Mouse (Mus musculus) kidney, adult 2 months (tissue): ENCODE data around the gene Grip1. TPM values are rescaled to one million over a fixed set of nuclear protein-coding genes. Genes with fewer than 3 reads are reported as not detected.

Experiments used
- DNase-seq: peaks from one replicate; pipeline ENCODE4 v3.0.0; 2021
- H3K27ac ChIP-seq: fragments of 200-500 bp; 2 replicates; pipeline ENCODE4 v1.5.1; 2012; ENCODE audit warnings: low read depth, low read length, control low read depth, inconsistent platforms; ENCODE audit not compliant: insufficient read depth
- H3K27me3 ChIP-seq: fragments of 200-500 bp; replicated peaks from 2 replicates; pipeline ENCODE4 v1.6.1; 2012; ENCODE audit warnings: mild to moderate bottlenecking, moderate library complexity, low read length, inconsistent platforms; ENCODE audit not compliant: control insufficient read depth, insufficient read depth
- H3K36me3 ChIP-seq: fragments of 200-500 bp; 2 replicates; pipeline ENCODE4 v1.6.1; 2012; ENCODE audit warnings: mild to moderate bottlenecking, moderate library complexity, low read length, inconsistent platforms; ENCODE audit not compliant: control insufficient read depth, insufficient read depth
- H3K4me1 ChIP-seq: fragments of 200-500 bp; 2 replicates; pipeline ENCODE4 v1.6.1; 2011; ENCODE audit warnings: low read length; ENCODE audit not compliant: control insufficient read depth, insufficient read depth
- H3K4me3 ChIP-seq: fragments of 200-500 bp; 2 replicates; pipeline ENCODE4 v1.5.1; 2011; ENCODE audit warnings: mild to moderate bottlenecking, low read depth, low read length, control low read depth; ENCODE audit not compliant: insufficient read depth
- CTCF ChIP-seq: fragments of 200-500 bp; conservative IDR thresholded peaks from 2 replicates; pipeline ENCODE4 v1.5.1; 2011; ENCODE audit warnings: low read depth, mild to moderate bottlenecking, control low read depth, low read length, moderate library complexity, mixed read lengths; ENCODE audit not compliant: insufficient read depth, insufficient read length
- POLR2A ChIP-seq: fragments of 200-500 bp; IDR thresholded peaks from one replicate; pipeline ENCODE4 v1.6.1; 2011; ENCODE audit warnings: low read depth, low read length, control low read depth
- WGBS: fragments of 180-500 bp; shearing (Covaris S2); methylation state at CpG from one replicate; pipeline ENCODE4 v1.1.7; 2018; 5-methylcytosine and 5-hydroxymethylcytosine counted together
- polyA plus RNA-seq: library from polyadenylated mRNA; depleted of rRNA; stranded (reverse); fragments of >200 nt; gene quantifications from 2 replicates; pipeline ENCODE4 v1.2.3, GENCODE M21; 2012; rRNA removed

Gene Grip1
- polyA plus RNA-seq, 1 experiment, result 2.7 TPM

- Histone ChIP-seq H3K4me3 (no peak overlapping the region), H3K27ac (no peak overlapping the region), H3K36me3 (no peaks in the 10 kb centered on the region), H3K4me1 (no peaks in the 10 kb centered on the region; the same call in 1 of the 2 replicates), H3K27me3 (no peaks in the 10 kb centered on the region)
- no peak for DNase-seq
- TF ChIP-seq POLR2A, result no peak
- no peak for TF ChIP-seq CTCF
- WGBS, result 64% methylated on average over 10 of the region's 10 CpGs
Observed at GRCm38 (mm10) chr10:120125465-120125857, 671.8 kb downstream of the Grip1 start.

GRCm38 (mm10) chr10:120128601-120129277, 675.1 kb downstream of the Grip1 start:
- DNase-seq, result peak; percentile 79
- no peak for TF ChIP-seq CTCF
- no peak for TF ChIP-seq POLR2A
- no peak overlapping the region for H3K27ac ChIP-seq
- no peaks in the 10 kb centered on the region for H3K27me3 ChIP-seq
- no peaks in the 10 kb centered on the region for H3K36me3 ChIP-seq
- H3K4me1 ChIP-seq, result no peaks in the 10 kb centered on the region; the same call in 1 of the 2 replicates
- 22% methylated on average over 13 of the region's 13 CpGs for WGBS
- no peak overlapping the region for H3K4me3 ChIP-seq

GRCm38 (mm10) chr10:120130621-120131020, 677.0 kb downstream of the Grip1 start:
- H3K36me3 ChIP-seq, result no peaks in the 10 kb centered on the region
- no peak overlapping the region for H3K4me3 ChIP-seq
- no peaks in the 10 kb centered on the region for H3K27me3 ChIP-seq
- 64% methylated on average over 16 of the region's 16 CpGs for WGBS
- peak; percentile 57 for DNase-seq
- no peaks in the 10 kb centered on the region; the same call in 1 of the 2 replicates for H3K4me1 ChIP-seq
- H3K27ac ChIP-seq, result no peak overlapping the region
- TF ChIP-seq CTCF (peak; percentile 50), POLR2A (no peak)

DNA sequence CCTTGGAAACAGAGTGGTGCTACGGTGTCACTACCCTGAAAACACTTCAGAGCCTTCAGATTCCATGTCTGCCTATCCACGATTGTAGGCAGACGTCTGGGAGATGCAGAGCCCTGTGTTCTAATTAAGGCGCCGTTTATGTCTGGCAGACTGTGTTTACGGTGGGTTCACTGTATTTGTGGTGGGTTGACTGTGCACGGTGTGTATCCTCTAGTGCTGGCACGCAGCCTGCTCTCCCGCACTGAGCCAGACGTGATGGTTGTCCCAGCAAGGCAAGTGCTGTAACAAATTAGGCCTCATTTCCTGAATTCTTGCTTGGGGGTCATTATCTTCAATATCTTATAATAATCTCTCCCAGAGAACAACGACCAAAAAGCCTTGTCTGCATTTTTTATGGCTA, 680.1 kb downstream of the Grip1 start:
- DNase-seq, result no peak
- TF ChIP-seq POLR2A, result no peak
- no peak for TF ChIP-seq CTCF
- Histone ChIP-seq H3K27ac (no peak overlapping the region), H3K36me3 (no peaks in the 10 kb centered on the region), H3K4me3 (no peak overlapping the region), H3K27me3 (no peaks in the 10 kb centered on the region), H3K4me1 (no peaks in the 10 kb centered on the region)
- 49% methylated on average over 11 of the region's 11 CpGs for WGBS

GRCm38 (mm10) chr10:120136020-120136562, 682.5 kb downstream of the Grip1 start:
- 74% methylated on average over 12 of the region's 12 CpGs for WGBS
- Histone ChIP-seq H3K4me1 (no peaks in the 10 kb centered on the region), H3K4me3 (no peak overlapping the region), H3K36me3 (no peaks in the 10 kb centered on the region), H3K27me3 (no peaks in the 10 kb centered on the region), H3K27ac (no peak overlapping the region)
- DNase-seq, result no peak
- TF ChIP-seq CTCF, result no peak
- TF ChIP-seq POLR2A, result no peak

Other genes with a start within 250 kb of the Grip1 start
- 25.7 and 27.1 TPM in 2 replicates for gene Cand1, start 213.8 kb upstream of the Grip1 start, polyA plus RNA-seq